In genomic region chr2:154943101-154943500, GRCm38 (mm10) we compare ENCODE assay signal across 8 mouse cellular contexts. TPM values are rescaled to one million over a fixed set of nuclear protein-coding genes. Genes with fewer than 3 reads are reported as not detected.
DNase-seq lines count a peak whose midpoint lies in the region; ATAC-seq and TF ChIP-seq lines count a peak whose summit lies in the region.

No protein-coding gene starts in this region.

- 8% methylated on average over 11 of the region's 11 CpGs for WGBS in forebrain, embryonic 11.5 days
- WGBS in heart, embryonic 15.5 days: 5% methylated on average over 11 of the region's 11 CpGs
- 7% methylated on average over 11 of the region's 11 CpGs for WGBS in liver, embryonic 13.5 days (ENCODE audit: insufficient replicate concordance)
- WGBS in neural tube, embryonic 12.5 days: 6% methylated on average over 11 of the region's 11 CpGs
- 3% methylated on average over 11 of the region's 11 CpGs for WGBS in stomach, postnatal 0 days

- no peaks in the 10 kb centered on the region for H3K36me3 ChIP-seq in E14TG2a.4 (ENCODE audit: insufficient read depth, low read length)
- no peaks in the 10 kb centered on the region for H3K36me3 ChIP-seq in forebrain, embryonic 11.5 days (ENCODE audit: control insufficient read depth, insufficient read depth, low read length)
- no peaks in the 10 kb centered on the region for H3K36me3 ChIP-seq in heart, embryonic 15.5 days
- H3K36me3 ChIP-seq in liver, embryonic 13.5 days: no peaks in the 10 kb centered on the region
- no peaks in the 10 kb centered on the region for H3K36me3 ChIP-seq in neural tube, embryonic 12.5 days
- no peaks in the 10 kb centered on the region for H3K36me3 ChIP-seq in stomach, postnatal 0 days (ENCODE audit: control insufficient read depth, insufficient read depth, low read length)

- TF ChIP-seq CTCF in E14TG2a.4 (conservative IDR thresholded peaks at IDR 0.05; ENCODE audit: low read length): peak; percentile 55
- peak; percentile 92 for TF ChIP-seq CTCF in stomach, postnatal 0 days (IDR thresholded peaks at IDR 0.05; ENCODE audit: low read depth)

- H3K4me3 ChIP-seq in E14TG2a.4 (replicated peaks; ENCODE audit: low read length): no peak overlapping the region
- H3K4me3 ChIP-seq in forebrain, embryonic 11.5 days (ENCODE audit: low read depth, low read length): no peak overlapping the region
- H3K4me3 ChIP-seq in heart, embryonic 15.5 days: peak overlapping the region; percentile 36
- no peak overlapping the region; the same call in 1 of the 2 replicates for H3K4me3 ChIP-seq in liver, embryonic 13.5 days (replicated peaks)
- H3K4me3 ChIP-seq in neural tube, embryonic 12.5 days: no peak overlapping the region
- H3K4me3 ChIP-seq in stomach, postnatal 0 days (ENCODE audit: low read depth, low read length): peak overlapping the region; percentile 27

- no peak for ATAC-seq in forebrain, embryonic 11.5 days (replicated peaks; ENCODE audit: low FRiP score)
- ATAC-seq in heart, embryonic 15.5 days (replicated peaks; ENCODE audit: insufficient number of reproducible peaks, insufficient read depth, low FRiP score, low read depth): no peak
- no peak for ATAC-seq in liver, embryonic 13.5 days (ENCODE audit: low read depth)
- no peak for ATAC-seq in neural tube, embryonic 12.5 days (ENCODE audit: low FRiP score, low read depth)
- ATAC-seq in stomach, postnatal 0 days (ENCODE audit: low FRiP score, low TSS enrichment): peak; percentile 70; the same call in 1 of the 2 replicates

- H3K4me1 ChIP-seq in E14TG2a.4 (replicated peaks; ENCODE audit: low read depth, low read length): peaks cover 9% of the 10 kb centered on the region; the same call in 1 of the 2 replicates
- peaks cover 4% of the 10 kb centered on the region for H3K4me1 ChIP-seq in forebrain, embryonic 11.5 days (replicated peaks; ENCODE audit: control insufficient read depth, insufficient read depth, low read length)
- peaks cover 3% of the 10 kb centered on the region; the same call in 1 of the 2 replicates for H3K4me1 ChIP-seq in heart, embryonic 15.5 days (replicated peaks)
- H3K4me1 ChIP-seq in liver, embryonic 13.5 days (replicated peaks): peaks cover 7% of the 10 kb centered on the region
- peaks cover 5% of the 10 kb centered on the region; the same call in 1 of the 2 replicates for H3K4me1 ChIP-seq in neural tube, embryonic 12.5 days
- H3K4me1 ChIP-seq in stomach, postnatal 0 days (replicated peaks; ENCODE audit: control insufficient read depth, insufficient read depth): no peaks in the 10 kb centered on the region

- peak overlapping the region; percentile 27 for H3K9ac ChIP-seq in forebrain, embryonic 11.5 days (ENCODE audit: low read length)
- H3K9ac ChIP-seq in heart, embryonic 15.5 days: peak overlapping the region; percentile 28; the same call in 1 of the 2 replicates
- no peak overlapping the region for H3K9ac ChIP-seq in liver, embryonic 13.5 days
- H3K9ac ChIP-seq in neural tube, embryonic 12.5 days: no peak overlapping the region
- no peak overlapping the region for H3K9ac ChIP-seq in stomach, postnatal 0 days (ENCODE audit: low read length)

- no peaks in the 10 kb centered on the region for H3K9me3 ChIP-seq in E14TG2a.4 (ENCODE audit: low read length)
- H3K9me3 ChIP-seq in forebrain, embryonic 11.5 days (ENCODE audit: control insufficient read depth, low read length): no peaks in the 10 kb centered on the region
- H3K9me3 ChIP-seq in heart, embryonic 15.5 days (replicated peaks): no peaks in the 10 kb centered on the region
- H3K9me3 ChIP-seq in liver, embryonic 13.5 days (replicated peaks): no peaks in the 10 kb centered on the region
- no peaks in the 10 kb centered on the region for H3K9me3 ChIP-seq in neural tube, embryonic 12.5 days
- H3K9me3 ChIP-seq in stomach, postnatal 0 days (ENCODE audit: control insufficient read depth, low read length): no peaks in the 10 kb centered on the region

- TF ChIP-seq EP300 in stomach, postnatal 0 days (optimal IDR thresholded peaks at IDR 0.05): no peak

- DNase-seq in c-Kit-positive CD71-positive TER-119-negative erythroid progenitor cells, embryonic 14.5 days (ENCODE audit: low read depth): peak; percentile 36
- DNase-seq in forebrain, embryonic 11.5 days (ENCODE audit: low spot score): peak; percentile 84
- DNase-seq in kidney, postnatal 25 days: peak; percentile 81 to 89
- peak; percentile 11 for DNase-seq in liver, embryonic 13.5 days
- peak; percentile 85 for DNase-seq in stomach, postnatal 0 days (ENCODE audit: low spot score)

- H3K27ac ChIP-seq in forebrain, embryonic 11.5 days (ENCODE audit: low read depth, low read length): no peak overlapping the region
- H3K27ac ChIP-seq in heart, embryonic 15.5 days: no peak overlapping the region
- no peak overlapping the region for H3K27ac ChIP-seq in liver, embryonic 13.5 days
- H3K27ac ChIP-seq in neural tube, embryonic 12.5 days: no peak overlapping the region
- H3K27ac ChIP-seq in stomach, postnatal 0 days (replicated peaks): no peak overlapping the region

- H3K27me3 ChIP-seq in E14TG2a.4 (ENCODE audit: insufficient read depth, low read length): peaks cover 29% of the 10 kb centered on the region
- H3K27me3 ChIP-seq in forebrain, embryonic 11.5 days (ENCODE audit: control insufficient read depth, insufficient read depth, low read length): no peaks in the 10 kb centered on the region
- no peaks in the 10 kb centered on the region for H3K27me3 ChIP-seq in heart, embryonic 15.5 days
- H3K27me3 ChIP-seq in liver, embryonic 13.5 days: peaks cover 6% of the 10 kb centered on the region; the same call in 1 of the 2 replicates
- no peaks in the 10 kb centered on the region for H3K27me3 ChIP-seq in neural tube, embryonic 12.5 days (replicated peaks)
- no peaks in the 10 kb centered on the region for H3K27me3 ChIP-seq in stomach, postnatal 0 days (ENCODE audit: control insufficient read depth, insufficient read depth, low read length)

- H3K4me2 ChIP-seq in forebrain, embryonic 11.5 days (ENCODE audit: low read depth, low read length, severe bottlenecking): peak overlapping the region; percentile 22; the same call in 1 of the 2 replicates
- H3K4me2 ChIP-seq in heart, embryonic 15.5 days: peak overlapping the region; percentile 57
- peak overlapping the region; percentile 46 for H3K4me2 ChIP-seq in liver, embryonic 13.5 days
- H3K4me2 ChIP-seq in neural tube, embryonic 12.5 days (replicated peaks): peak overlapping the region; percentile 27
- H3K4me2 ChIP-seq in stomach, postnatal 0 days (replicated peaks; ENCODE audit: low read depth): peak overlapping the region; percentile 39

RNA-seq across cellular contexts. Expression of gene Eif2s2, which starts 50.4 kb away (rescaled TPM):
- 118 and 135 TPM in 2 replicates for polyA plus RNA-seq in forebrain, embryonic 11.5 days (2014; fragmentation: Nextera tagmentation; extraction: Ambion mirVana)
- 49.6 and 66.3 TPM in 2 replicates for polyA plus RNA-seq in heart, embryonic 15.5 days (2015; fragmentation: Nextera tagmentation; extraction: Ambion mirVana)
- 106 and 130 TPM in 2 replicates for polyA plus RNA-seq in liver, embryonic 13.5 days (2015; fragmentation: Nextera tagmentation; extraction: Ambion mirVana)
- 83.6 and 88.1 TPM in 2 replicates for polyA plus RNA-seq in neural tube, embryonic 12.5 days (2016; fragmentation: Nextera tagmentation; extraction: Ambion mirVana)
- 77.2 and 83.9 TPM in 2 replicates for polyA plus RNA-seq in stomach, postnatal 0 days (2015; fragmentation: Nextera tagmentation; extraction: Ambion mirVana)

Comparison
In these comparisons a context has a peak if more than half of its experiments do, and no peak if none do; other contexts are left out.
1. H3K4me3 ChIP-seq: peak in heart, embryonic 15.5 days (single experiment) and stomach, postnatal 0 days (single experiment); none in E14TG2a.4 (single experiment), forebrain, embryonic 11.5 days (single experiment), liver, embryonic 13.5 days (single experiment) and neural tube, embryonic 12.5 days (single experiment).
2. DNase-seq: peak in every context shown above with its lines; median percentile 85 in kidney, postnatal 25 days; 85 in stomach, postnatal 0 days; 84 in forebrain, embryonic 11.5 days; 36 in c-Kit-positive CD71-positive TER-119-negative erythroid progenitor cells, embryonic 14.5 days; 11 in liver, embryonic 13.5 days.
3. H3K9ac ChIP-seq: peak in forebrain, embryonic 11.5 days (single experiment) and heart, embryonic 15.5 days (single experiment); none in liver, embryonic 13.5 days (single experiment), neural tube, embryonic 12.5 days (single experiment) and stomach, postnatal 0 days (single experiment).
4. Peak in every context shown above with its lines, with median percentiles within 50 percentile points of each other: H3K4me2 ChIP-seq.